Mouse (Mus musculus) T-helper 2 cell (primary cell): ENCODE measurements at regions not wholly inside any gene's neighbourhood (a gene's known extent, or its start where the extent isn't known, plus 50 kb on each side); places are given as distances from the start of the nearest gene placed in this dataset.

ENCODE experiments used
- in situ Hi-C: fragments of 300-600 bp; cut with MboI, MseI; formaldehyde crosslinking; loops from one replicate; pipeline ENCODE4 v1.15.1; 2025; ENCODE audit warnings: high pct_unique_total_duplicates

GRCm38 (mm10) chr6:66012675-66013074 lies 60.3 kb downstream of the 4930544G11Rik start:
- in situ Hi-C loops: no loop called here

GRCm38 (mm10) chr6:66023531-66023930 lies 71.1 kb downstream of the 4930544G11Rik start:
- in situ Hi-C loops: no loop called here

- in situ Hi-C loops: no loop called here
Observed at GRCm38 (mm10) chr6:66036789-66037188, 84.4 kb downstream of the 4930544G11Rik start.

GRCm38 (mm10) chr6:66051852-66052251 lies 99.4 kb downstream of the 4930544G11Rik start:
- in situ Hi-C loops: no loop called here

GRCm38 (mm10) chr6:66052386-66052785 lies 100.0 kb downstream of the 4930544G11Rik start:
- in situ Hi-C loops: no loop called here

- in situ Hi-C loops: no loop called here
Observed at GRCm38 (mm10) chr6:66053197-66053596, 100.8 kb downstream of the 4930544G11Rik start.

GRCm38 (mm10) chr6:66068874-66069273 lies 116.5 kb downstream of the 4930544G11Rik start:
- in situ Hi-C loops: no loop called here

- in situ Hi-C loops: no loop called here
Observed at GRCm38 (mm10) chr6:66077445-66077844, 125.0 kb downstream of the 4930544G11Rik start.

- in situ Hi-C loops: no loop called here
Observed at GRCm38 (mm10) chr6:66078769-66079168, 126.4 kb downstream of the 4930544G11Rik start.

GRCm38 (mm10) chr6:66101555-66102071 lies 149.2 kb downstream of the 4930544G11Rik start:
- in situ Hi-C loops: no loop called here

GRCm38 (mm10) chr6:66114366-66114765 lies 162.0 kb downstream of the 4930544G11Rik start:
- in situ Hi-C loops: no loop called here

- in situ Hi-C loops: no loop called here
Observed at GRCm38 (mm10) chr6:66121479-66122183, 169.2 kb downstream of the 4930544G11Rik start.

GRCm38 (mm10) chr6:66124292-66124691 lies 171.9 kb downstream of the 4930544G11Rik start:
- in situ Hi-C loops: no loop called here

- in situ Hi-C loops: no loop called here
Observed at GRCm38 (mm10) chr6:66151786-66152185, 199.4 kb downstream of the 4930544G11Rik start.

- in situ Hi-C loops: no loop called here
Observed at GRCm38 (mm10) chr6:66154831-66155230, 202.4 kb downstream of the 4930544G11Rik start.

- in situ Hi-C loops: no loop called here
Observed at GRCm38 (mm10) chr6:66160805-66161204, 208.4 kb downstream of the 4930544G11Rik start.

GRCm38 (mm10) chr6:66168913-66169312 lies 216.5 kb downstream of the 4930544G11Rik start:
- in situ Hi-C loops: no loop called here

GRCm38 (mm10) chr6:66197990-66198389 lies 245.6 kb downstream of the 4930544G11Rik start:
- in situ Hi-C loops: no loop called here

GRCm38 (mm10) chr6:66200136-66200790 lies 247.9 kb downstream of the 4930544G11Rik start:
- in situ Hi-C loops: no loop called here

- in situ Hi-C loops: no loop called here
Observed at GRCm38 (mm10) chr6:66206197-66206925, 254.0 kb downstream of the 4930544G11Rik start.

- in situ Hi-C loops: no loop called here
Observed at GRCm38 (mm10) chr6:66217543-66217942, 265.1 kb downstream of the 4930544G11Rik start.
